Mouse (Mus musculus) layer of hippocampus, adult 2 months (tissue): ENCODE results near the gene Adcy4. TPM values are rescaled to one million over a fixed set of nuclear protein-coding genes. Genes with fewer than 3 reads are reported as not detected.
"Not testable (repeated sequence)": the region's sequence is repeated elsewhere in the genome, so short reads cannot be mapped to it uniquely, and the experiment has no call there.

Source experiments
- DNase-seq, 2 experiments: peaks; one replicate each; pipeline ENCODE4 v3.0.0; 2022; ENCODE audit warnings: low spot score in 2 of 2
- H3K27ac ChIP-seq: fragments of 200-600 bp; 2 replicates; pipeline ENCODE4 v1.8.1; 2022
- H3K4me3 ChIP-seq: fragments of 200-600 bp; 2 replicates; pipeline ENCODE4 v1.8.1; 2022; ENCODE audit warnings: mild to moderate bottlenecking
- CTCF ChIP-seq: fragments of 200-600 bp; conservative IDR thresholded peaks from 2 replicates; pipeline ENCODE4 v1.8.1; 2022; ENCODE audit warnings: antibody characterized with exemption, mild to moderate bottlenecking, moderate library complexity
- total RNA-seq, 2 experiments: library from RNA; stranded (reverse); gene quantifications; 2 replicates each; pipeline ENCODE4 v1.2.3; 2021

Gene Adcy4
- total RNA-seq, 2 experiments from 2014 or later, result 4.4 to 5.6 TPM

DNA sequence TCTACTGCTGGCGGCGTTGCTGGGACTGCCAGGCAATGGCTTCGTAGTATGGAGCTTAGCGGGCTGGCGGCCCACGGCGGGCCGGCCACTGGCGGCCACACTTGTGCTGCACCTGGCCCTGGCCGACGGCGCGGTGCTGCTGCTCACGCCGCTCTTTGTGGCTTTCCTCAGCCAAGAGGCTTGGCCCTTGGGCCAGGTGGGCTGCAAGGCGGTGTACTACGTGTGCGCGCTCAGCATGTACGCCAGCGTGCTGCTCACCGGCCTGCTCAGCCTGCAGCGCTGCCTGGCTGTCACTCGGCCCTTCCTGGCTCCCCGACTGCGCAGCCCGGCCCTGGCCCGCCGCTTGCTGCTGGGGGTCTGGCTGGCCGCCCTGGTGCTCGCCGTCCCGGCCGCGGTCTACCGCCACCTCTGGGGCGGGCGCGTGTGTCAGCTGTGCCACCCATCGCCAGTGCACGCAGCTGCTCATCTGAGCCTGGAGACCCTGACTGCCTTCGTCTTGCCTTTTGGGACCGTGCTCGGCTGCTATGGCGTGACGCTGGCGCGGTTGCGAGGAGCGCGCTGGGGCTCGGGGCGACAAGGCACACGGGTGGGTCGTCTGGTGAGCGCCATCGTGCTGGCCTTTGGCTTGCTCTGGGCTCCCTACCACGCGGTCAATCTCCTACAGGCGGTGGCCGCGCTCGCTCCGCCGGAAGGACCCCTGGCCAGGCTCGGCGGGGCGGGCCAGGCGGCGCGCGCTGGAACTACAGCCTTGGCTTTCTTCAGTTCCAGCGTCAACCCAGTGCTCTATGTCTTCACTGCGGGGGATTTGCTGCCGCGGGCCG, 21.7 kb downstream of the Adcy4 start:
- DNase-seq, result peak in 1 of 2 experiments; percentile 24
- Histone ChIP-seq H3K4me3 (peak overlapping the region; percentile 65), H3K27ac (peak overlapping the region; percentile 72)
- peak; percentile 76 for TF ChIP-seq CTCF

DNA sequence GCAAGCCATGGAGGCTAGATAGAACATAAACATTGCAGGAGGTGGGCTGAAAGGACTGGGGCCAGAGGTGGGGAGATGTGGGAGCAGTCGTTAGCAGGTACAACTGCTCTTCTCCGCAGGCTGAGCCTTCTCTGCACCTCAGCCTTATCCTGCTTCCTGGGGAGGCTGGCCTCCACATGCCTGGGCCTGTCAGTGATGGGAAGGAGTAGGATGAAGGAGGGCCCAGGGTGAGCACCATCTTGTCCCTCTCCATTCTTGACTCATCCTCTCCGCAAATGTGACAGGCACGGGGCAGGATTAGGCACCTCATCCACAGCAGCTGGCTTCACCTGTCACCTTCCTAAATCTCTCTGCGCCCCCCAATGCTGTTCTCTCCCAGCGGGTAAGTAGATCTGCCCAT, 22.7 kb downstream of the Adcy4 start, which contains the start of gene Ltb4r2:
Gene Ltb4r2 (plus strand): TSS at position 266 of the 400 bp plus-strand sequence.
- TF ChIP-seq CTCF, result no peak
- peak within 1 kb of the TSS; percentile 72 for H3K27ac ChIP-seq
- peak within 1 kb of the TSS; percentile 65 for H3K4me3 ChIP-seq
- DNase-seq, result no peak

DNA sequence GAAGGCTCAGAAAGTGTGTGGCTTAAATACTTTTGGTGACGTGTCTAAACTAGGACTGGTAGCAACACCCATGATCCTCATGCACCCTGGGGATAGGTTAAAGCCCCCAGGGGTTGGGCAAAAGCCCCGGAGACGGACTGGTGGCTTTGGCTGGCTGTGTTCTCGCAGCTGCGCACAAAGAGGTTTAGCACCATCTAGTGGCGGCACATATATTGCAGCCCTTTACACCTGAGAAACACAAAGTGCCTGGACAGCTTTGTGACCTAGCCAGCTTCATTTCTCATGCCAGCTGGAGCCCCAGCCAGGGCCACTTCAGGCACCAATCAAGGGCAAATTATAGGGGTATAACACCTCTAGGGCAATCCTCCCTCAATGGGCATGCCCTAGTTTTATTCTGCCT, 23.7 kb downstream of the Adcy4 start:
- peak; percentile 70 to 85 for DNase-seq
- H3K27ac ChIP-seq, result not testable (repeated sequence)
- TF ChIP-seq CTCF, result peak; percentile 85
- H3K4me3 ChIP-seq, result peak overlapping the region; percentile 36

DNA sequence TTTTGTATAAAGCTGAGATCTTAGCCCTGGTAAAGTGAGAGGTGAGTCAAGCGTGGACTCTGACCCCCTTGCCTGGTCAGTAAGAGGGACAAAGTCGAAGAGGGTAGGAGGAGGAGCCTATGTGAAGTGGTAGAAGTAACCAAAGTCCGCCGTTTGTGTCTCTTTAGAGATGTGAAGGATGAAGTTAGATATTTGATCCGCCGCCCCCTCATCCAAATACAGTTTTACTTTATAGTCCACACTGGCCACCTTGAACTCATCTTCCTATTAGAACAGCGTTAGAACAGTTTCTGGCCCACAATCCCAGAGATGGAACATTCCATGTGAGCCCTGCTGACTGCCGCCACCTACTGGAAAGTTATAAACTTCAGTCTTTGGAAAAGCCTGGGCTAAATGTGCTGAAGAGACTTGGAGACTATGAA, 25.5 kb downstream of the Adcy4 start, which contains the start of gene Cideb:
Gene Cideb (minus strand): TSS at position 96 of the 422 bp plus-strand sequence.
- DNase-seq, result peak in 1 of 2 experiments; percentile 46
- no peak within 1 kb of the TSS for H3K27ac ChIP-seq
- peak; percentile 83 for TF ChIP-seq CTCF
- H3K4me3 ChIP-seq, result no peak within 1 kb of the TSS

DNA sequence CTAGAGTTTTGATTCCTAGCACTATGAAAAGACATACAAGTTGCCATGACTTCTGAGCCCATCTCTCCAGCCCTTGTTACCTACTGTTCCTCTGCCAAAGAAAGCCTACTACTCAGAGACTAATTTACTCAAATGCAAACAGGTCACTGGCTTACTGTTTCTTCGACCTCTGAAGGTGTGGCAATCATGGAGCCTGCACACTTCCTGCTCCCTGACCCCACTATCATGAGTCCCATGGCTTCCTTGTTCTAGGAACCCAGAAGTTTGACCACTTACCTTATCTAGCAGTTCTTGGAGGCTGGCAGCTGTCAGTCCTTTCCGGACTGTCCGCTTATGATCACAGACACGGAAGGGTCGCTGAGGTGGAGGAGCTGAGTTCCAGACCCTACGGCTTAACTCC, 26.3 kb downstream of the Adcy4 start:
- DNase-seq, result no peak
- no peak for TF ChIP-seq CTCF
- Histone ChIP-seq H3K4me3 (no peak overlapping the region), H3K27ac (no peak overlapping the region)

DNA sequence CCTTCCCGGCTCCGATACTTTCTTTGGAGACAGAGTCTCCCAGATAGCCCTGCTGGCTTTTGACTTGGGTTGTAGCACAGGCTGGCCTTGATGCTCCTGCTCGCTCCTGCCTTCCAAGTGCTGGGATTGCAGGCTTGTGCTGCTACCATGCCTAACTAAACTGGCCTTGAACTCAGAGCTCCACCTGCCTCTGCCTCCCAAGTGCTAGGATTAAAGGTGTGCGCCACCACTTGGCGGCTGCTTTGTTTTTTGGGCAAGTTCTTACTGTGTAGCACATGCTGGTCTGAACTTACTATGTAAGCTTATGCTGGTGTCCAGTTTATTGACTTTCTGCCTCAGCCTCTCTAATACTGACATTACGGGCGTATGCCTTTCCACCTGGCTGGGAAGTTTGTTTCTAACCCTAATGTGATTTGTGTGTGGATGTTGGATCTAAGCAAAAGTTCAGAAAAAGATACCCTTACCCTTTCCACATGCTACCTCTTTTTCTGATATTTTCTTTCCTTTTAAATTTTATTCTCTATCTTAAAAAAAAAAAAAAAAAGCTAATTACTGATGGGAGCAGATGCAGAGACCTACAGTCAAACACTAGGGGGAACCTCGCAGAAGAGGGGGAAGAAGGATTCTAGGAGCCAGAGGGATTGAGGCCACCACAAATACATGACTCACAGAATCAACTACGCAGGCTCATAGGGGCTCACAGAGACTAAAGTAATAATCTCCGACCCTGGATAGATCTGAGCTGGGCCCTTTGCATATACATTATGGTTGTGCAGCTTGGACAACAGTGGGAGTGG, 36.6 kb downstream of the Adcy4 start:
- H3K27ac ChIP-seq, result no peak overlapping the region
- TF ChIP-seq CTCF, result peak; percentile 43
- DNase-seq, result no peak
- H3K4me3 ChIP-seq, result no peak overlapping the region; the same call in 1 of the 2 replicates

DNA sequence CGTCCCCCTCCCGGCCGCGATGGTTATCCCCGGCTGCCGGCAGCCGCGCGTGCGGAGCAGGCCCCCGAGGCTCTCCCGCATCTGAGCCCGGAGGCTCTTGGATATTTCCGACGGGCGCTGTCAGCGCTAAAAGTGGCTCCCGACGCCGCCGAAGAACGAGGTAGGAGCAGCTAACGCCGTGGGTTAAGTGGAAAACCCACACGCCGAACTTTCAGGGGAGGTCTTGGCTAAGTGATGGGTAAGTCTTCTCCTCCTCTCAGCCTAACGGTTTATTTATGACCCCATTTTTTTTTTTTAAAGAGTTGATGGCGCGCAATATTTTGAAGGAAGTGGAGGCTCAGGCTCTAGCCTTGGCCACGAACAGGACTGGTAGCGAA, 38.0 kb downstream of the Adcy4 start:
- H3K4me3 ChIP-seq, result peak overlapping the region; percentile 67
- no peak for DNase-seq
- H3K27ac ChIP-seq, result peak overlapping the region; percentile 78
- TF ChIP-seq CTCF, result no peak

DNA sequence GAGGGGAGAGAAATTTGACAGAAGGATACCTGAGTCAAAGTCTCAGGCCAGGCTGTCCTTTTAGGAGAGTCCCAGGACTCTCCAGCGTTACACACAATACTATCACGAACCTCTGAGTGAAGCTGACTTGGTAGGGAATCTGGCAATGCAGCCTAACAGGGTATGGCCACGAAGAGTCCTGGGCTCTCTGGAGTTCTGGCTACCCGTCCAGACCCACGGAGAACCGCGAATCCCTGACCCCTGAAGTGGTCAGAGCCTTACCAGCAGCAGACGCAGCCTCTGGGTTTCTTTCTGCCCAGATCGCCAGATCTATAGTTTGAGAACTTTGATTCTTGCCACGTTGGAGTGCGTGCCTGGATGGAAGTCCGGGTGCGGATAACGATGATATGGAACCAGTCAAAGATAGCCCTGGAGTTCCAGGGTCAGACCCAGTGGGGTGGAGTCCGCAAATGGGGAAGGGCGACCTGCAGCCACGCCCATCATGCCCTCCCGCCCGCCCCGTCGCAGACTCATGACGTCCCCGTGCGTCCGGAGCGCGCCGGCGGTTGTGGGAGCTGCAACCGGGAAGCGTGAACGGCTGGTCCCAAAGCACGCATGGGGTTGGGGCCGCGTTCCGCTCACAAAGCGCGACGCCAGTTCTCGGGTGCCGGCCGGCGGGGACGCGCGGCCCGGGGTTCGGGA, 38.6 kb downstream of the Adcy4 start, which contains the start of the genes Dhrs1 and Nop9:
Gene Dhrs1 (minus strand): TSS at position 511 of the 681 bp plus-strand sequence.
Gene Nop9 (plus strand): TSS at position 514 of the 681 bp plus-strand sequence.
- peak; percentile 35 for TF ChIP-seq CTCF
- Histone ChIP-seq H3K27ac (peak within 1 kb of the TSS; percentile 78), H3K4me3 (peak within 1 kb of the TSS; percentile 67)
- peak; percentile 84 to 89 for DNase-seq

DNA sequence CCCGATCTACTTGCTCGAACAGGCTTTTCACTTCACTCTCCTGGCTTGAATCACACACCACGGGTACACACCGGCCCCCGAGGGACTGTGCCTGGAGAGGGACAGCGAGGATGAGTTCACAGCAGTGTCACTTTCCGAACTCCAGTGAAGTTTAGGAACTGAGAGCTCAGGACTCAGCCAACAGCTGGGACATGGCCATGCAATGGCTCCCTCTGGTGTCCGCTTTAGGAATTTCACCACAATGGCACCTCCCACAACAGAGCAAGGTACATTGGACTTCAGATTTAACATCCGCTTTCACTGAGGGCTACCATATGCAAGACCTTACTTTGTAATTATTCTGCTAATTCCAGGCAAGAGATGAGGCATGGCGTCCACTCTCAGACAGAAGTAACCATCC, 40.2 kb downstream of the Adcy4 start:
- H3K4me3 ChIP-seq, result no peak overlapping the region
- TF ChIP-seq CTCF, result peak; percentile 99
- no peak overlapping the region for H3K27ac ChIP-seq
- DNase-seq, result peak; percentile 81 to 92

DNA sequence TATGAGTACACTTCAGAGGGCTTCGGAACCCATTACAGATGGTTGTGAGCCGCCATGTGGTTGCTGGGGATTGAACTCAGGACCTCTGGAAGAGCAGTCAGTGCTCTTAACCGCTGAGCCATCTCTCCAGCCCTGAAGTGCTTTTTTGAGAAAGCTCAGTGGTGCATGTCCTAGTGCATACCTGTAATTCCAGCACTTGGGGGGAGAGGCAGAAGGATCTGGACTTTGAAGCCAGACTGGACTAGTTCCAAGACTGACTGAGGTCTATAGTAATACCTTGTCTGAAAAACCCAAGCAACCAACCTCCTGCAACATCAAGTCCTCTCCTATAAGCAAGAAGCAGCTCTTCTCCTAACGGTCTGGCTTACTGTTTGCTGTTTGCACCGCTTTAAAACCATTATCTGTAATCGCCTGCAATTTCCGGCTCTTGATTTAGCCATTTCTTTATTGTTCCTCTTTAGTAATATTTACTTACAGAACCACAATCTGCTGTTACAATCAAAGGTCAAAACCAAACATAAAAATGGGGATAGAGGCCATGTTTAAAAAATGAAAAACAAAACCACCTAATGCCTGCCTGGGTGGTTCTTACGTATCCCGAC, 46.7 kb downstream of the Adcy4 start:
- TF ChIP-seq CTCF, result no peak
- no peak overlapping the region for H3K27ac ChIP-seq
- DNase-seq, result no peak
- no peak overlapping the region for H3K4me3 ChIP-seq

DNA sequence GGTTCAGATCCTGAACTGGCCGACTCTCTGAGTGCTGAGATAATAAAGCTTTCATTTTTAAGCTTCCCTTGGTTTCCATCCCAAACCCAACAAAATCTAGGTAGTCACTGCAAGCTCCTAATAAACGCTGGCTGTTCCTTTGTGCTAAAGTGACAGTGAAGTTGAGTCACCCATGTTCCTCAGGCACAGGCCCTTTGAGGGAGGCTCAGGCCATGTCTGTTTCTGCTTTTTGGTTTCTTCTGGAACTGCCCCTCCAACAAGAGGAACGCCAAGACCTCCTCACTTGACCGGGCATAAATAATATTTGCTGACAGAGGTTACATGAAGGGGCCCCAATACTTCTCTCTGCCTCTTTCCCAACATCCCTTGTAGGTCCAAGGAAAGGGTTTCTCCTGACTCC, 48.1 kb downstream of the Adcy4 start:
- Histone ChIP-seq H3K4me3 (no peak overlapping the region), H3K27ac (no peak overlapping the region)
- no peak for DNase-seq
- no peak for TF ChIP-seq CTCF

DNA sequence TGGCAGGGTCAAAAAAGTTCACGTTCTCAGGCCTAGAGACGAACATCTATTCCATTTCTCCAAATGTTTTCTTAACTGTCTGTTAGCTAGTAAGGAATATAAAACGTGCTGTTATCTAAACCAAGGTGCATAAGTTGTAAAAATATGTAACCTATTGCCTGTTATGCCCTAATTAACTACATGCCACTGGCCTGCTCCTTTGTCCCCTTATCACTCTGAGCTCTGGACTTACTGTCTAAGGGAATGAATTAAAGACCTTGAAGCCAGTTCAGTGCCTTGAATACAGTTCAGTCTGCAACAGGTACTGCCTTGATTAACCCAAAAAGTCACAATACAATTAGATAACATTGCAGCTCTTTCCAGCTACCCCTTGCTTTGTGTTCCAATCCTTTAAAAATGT, 48.6 kb downstream of the Adcy4 start:
- no peak for TF ChIP-seq CTCF
- no peak for DNase-seq
- Histone ChIP-seq H3K27ac (no peak overlapping the region), H3K4me3 (no peak overlapping the region)
